Mouse (Mus musculus): ENCODE results near the gene Col9a2. TPM values are rescaled to one million over a fixed set of nuclear protein-coding genes. Genes with fewer than 3 reads are reported as not detected.

The Col9a2 gene
- total RNA-seq, 2 experiments from 2014 or later = not detected

DNA sequence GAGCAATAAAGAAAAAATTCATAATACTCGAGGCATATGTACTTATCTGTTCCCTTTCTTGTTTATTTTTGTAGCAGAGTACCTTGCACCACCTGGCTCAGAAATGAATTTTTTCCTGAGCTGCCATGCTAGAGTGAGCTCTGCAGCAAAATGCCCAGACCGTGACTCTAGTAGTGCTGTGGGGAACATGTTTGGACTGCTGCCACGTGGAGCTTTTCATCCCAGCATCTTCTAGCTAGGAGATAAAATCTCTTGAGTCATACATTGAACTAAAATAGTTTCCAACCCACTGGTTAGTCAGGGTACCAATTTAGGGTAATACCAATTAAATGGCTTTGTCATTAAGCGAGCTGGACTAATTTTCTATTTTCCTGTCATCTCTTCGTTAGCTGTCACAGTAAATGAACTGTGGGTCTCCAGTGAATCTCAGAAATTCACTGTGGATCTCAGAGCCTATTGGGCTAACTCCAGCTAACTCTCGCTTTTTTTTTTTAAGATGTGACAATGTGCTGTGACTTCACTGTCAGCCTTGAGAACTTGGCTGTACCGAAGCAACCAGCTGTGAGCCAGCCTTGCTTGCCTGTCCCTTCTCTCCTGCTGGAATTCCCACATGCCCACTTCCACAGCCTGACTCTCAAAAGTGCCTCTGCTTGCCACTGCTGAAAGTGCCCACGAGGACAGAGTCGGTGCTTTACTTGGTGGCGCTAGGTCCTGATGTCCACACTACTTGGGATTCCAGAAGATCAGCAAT is 19.0 kb upstream of the Col9a2 start:
- ATAC-seq (ENCODE audit: poor library complexity, severe bottlenecking) = no peak

DNA sequence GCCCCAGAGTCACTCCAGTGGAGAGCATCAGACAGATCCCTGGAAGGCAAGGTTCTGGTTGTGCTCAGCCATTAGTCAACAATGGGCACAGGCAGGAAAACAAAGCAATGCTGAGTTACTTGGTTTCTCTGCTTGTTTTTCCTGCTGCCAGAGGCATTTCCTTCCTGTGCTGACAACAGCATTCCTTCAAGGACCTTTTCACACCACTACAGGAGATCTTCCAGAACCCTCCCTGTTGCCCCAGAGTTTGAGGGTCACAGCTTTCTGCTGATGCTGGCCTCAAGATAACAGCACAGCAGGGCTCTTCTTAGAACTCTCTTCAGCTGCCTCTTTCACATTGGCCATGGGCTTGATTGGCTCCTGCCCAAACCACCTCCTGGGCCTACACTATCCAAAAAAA is 17.3 kb upstream of the Col9a2 start:
- ATAC-seq (ENCODE audit: poor library complexity, severe bottlenecking) = no peak

DNA sequence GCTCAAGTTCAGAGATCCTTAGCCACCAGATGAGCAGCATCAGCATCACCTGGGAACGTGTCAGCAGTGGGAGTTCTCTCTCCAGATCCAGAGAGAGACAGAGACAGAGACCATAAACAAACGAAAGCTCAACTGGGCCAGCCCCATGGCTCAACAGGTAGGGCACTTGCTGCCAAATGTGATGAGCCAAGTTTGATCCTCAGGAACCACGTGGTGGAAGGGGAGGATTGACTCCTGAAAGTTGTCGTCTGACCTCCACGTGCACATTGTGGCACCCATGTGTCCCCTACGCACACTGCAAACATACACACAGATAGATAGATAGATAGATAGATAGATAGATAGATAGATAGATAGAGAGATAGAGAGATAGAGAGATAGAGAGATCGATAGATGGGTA is 15.7 kb upstream of the Col9a2 start:
- no peak for ATAC-seq (ENCODE audit: poor library complexity, severe bottlenecking)

DNA sequence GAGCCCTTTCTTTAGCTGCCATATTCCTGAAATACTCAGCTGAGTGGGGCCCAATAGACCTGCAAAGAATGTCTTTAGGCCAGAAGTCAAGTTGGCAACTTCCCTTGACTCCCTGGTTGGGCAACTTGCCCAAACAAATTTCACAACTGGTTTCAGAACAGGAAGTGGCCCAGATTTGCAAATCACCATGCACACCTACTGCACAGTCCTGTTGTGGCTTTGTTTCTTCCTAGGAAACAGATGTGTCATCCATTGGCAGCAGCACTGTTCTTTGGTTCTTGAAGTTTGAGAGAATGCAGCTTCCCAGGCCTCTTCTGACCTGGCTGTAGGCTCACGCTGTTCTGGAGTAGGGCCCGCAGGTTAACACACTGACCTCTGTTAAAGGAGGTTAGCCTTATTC is 15.2 kb upstream of the Col9a2 start:
- ATAC-seq (ENCODE audit: poor library complexity, severe bottlenecking) = peak; percentile 85

DNA sequence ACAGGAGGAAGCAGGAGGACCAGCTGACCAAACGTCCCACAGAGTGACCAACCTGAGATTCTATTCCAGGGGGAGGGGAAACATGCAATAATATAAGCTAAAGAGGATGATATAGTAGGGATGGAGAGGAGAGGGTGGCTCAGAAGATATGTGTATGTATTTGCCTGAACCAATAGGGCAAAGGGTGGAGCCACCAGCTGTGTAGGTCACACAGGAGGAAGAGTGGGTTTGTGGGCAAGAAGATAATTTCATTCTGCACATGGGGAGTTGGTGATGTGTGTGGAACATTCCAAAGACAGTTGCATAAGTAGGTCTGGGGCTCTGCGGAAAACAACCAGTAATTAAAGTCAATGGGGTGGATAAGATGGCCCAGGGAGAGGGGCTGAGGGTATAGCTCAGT is 13.5 kb upstream of the Col9a2 start:
- ATAC-seq (ENCODE audit: poor library complexity, severe bottlenecking) = no peak

DNA sequence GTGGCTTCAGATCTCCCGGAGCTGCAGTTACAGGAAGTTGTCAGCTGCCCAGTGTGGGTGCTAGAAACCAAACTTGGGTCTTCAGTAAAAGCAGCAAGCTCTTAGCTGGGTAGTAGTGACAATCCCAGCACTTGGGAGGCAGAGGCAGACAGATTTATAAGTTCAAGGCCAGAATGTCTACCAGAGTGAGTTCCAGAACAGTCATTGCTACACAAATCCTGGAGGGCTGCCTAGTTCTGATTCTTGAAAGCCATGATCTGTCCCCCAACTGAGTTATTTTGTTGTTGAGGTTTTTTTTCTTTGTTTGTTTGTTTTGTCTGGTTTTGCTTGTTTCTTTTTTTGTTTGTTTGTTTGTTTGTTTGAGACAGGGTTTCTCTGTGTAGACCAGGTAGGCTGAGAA is 11.0 kb upstream of the Col9a2 start:
- ATAC-seq (ENCODE audit: poor library complexity, severe bottlenecking) = no peak

DNA sequence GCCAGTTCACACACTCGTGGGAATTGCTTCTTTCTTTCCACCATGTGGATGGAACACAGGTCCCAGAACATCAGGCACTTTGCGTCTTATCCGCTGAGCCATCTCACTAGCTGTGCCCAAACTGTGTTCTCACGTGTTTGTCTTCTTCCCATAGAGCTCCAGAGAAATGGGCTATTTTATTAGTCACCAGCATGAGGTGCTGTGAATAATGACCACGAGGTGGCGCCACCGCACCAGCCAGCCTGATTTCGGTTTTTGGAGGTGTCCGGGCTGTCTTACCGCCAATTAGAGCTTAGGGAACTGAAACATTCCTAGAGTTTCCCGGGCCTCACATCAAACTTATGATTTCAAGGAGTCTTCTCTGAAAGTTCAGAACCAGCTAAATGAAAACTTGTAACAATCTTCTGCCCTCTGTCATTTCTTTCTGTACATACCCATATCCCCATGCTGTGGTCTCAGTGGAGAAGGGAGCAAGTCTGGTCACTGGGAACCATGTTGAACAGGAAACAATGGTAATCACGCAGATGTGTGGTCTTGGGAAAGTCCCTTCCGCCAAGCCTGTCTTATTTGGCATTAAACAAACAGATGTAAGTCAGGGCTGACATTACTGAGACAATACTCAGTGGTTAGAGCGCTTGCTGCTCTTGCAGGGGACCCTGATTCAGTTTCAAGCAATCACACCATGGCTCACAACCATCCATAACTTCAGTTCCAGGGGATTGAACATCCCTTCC is 10.4 kb upstream of the Col9a2 start:
- ATAC-seq (ENCODE audit: poor library complexity, severe bottlenecking) = peak; percentile 52

DNA sequence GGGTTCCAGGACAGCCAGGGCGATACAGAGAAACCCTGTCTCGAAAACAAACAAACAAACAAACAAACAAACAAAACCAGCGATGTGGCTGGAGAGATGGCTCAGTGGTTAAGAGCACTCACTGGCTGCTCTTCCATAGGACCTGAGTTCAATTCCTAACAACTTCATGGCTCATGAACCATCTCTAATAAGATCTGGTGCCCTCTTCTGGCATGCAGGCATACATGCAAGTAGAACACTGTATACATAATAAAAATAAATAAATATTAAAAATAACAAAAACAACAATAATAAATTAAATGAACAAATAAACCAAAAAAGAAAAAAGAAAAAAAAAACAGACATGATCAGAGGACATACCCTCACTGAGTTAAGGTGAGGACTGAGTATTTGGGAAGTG is 9.6 kb upstream of the Col9a2 start:
- no peak for ATAC-seq (ENCODE audit: poor library complexity, severe bottlenecking)

DNA sequence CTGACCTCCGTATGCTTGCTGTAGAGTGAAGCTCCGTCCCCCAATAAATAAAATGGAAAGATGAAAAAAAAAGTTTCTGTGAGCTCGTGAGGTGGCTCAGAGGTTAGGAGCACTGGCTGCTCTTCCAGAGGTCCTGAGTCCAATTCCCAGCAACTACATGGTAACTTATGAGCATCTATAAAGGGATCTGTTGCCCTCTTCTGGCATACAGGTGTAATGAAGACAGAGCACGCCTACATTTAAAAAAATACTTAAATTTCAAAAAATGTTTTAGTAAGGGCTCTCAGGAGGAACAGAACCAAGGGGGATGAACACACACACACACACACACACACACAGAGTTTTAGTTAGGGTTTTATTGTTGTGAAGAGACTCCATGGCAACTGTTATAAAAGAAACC is 7.7 kb upstream of the Col9a2 start:
- peak; percentile 43 for ATAC-seq (ENCODE audit: poor library complexity, severe bottlenecking)

DNA sequence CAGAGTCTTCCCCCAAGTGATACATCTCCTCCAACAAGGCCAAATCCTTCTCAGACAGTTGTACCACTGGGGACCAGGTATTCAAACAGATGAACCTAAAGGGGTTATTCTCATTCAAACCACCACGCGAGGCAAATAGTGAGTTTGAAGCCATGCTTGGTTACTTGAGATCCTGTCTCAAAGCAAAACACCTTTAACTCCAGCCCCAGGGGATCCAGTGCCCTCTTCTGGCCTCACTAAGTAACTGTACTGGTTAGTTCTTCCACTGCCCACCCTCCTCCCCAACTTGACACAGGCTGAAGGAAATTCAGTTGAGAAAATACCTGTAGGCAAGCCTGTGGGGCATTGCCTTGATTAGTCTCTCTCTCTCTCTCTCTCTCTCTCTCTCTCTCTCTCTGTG is 6.2 kb upstream of the Col9a2 start:
- ATAC-seq (ENCODE audit: poor library complexity, severe bottlenecking) = no peak

DNA sequence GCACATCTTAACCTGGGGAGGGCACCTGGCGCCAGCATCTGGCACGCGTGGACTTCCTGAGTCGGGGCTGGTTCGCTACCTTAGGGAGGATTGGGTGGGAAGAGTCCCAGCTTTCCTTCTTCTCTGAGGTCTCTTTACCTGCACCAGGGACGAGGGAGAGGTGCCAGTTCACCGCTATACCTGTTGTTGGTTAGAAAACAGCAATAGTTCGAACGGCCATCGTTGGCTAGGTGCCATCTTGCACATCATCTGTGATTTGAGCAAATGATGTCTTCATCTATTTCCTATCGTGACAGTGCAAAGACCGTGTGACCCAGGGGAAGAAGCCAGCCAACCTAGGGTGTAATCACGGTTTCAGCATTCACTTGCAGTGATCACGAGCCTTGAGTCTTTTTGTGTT is 1.1 kb downstream of the Col9a2 start:
- peak; percentile 47 for ATAC-seq (ENCODE audit: poor library complexity, severe bottlenecking)

DNA sequence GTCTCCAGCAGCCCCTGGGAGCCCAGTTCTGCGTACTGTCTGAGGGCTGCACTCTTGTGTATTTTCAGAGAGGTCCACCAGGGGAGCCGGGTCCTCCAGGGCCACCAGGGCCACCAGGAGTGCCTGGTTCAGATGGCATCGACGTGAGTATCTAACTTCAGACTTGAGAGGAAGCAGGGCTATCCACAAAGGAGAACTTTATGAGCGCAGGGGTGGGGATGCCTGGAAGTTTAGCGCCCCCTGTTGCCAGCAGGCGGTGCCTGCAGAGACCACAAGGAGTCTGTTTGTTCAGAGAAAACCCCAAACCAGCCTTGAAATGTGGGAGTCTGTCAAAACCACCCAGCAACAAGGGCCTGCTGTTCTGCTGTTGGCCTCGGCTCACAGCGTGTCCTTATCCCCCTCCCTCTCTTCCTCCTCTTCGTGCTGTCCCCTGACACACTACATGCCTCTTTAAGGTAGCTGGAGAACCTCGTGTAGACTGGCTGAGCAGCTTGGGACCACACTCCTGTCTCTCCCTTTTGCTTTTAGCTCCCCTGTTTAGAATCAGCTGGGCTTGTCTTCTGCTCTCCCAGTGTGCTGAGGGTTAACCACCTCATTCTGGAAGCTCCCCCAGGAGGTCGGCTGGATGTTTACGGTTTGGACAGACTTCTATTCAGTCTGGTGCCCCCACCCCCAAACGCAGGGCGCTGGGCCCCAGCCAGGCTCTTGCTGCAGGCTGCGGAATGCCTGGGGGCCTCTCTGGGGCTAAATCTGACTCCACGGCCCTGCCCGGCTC is 1.9 kb downstream of the Col9a2 start:
- ATAC-seq (ENCODE audit: poor library complexity, severe bottlenecking) = peak; percentile 90

DNA sequence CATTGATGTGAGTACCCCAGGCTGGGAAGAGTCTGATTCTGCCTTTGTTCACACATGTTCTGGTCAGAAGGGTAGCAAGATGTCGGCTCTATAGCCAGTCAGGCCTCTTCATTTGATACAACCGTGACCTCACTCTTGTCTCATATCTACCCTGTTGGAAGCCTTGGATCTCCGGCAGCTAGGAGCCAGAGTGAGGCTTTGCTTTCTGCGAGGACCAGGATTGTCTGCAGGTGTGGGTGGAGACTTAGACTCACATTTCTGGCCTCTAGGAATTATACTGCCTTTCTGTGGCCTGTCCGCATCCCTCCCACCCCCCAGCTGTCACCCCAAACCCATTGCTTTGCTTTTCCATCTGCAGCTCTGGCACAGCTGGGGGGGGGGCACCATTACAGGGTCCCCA is 3.3 kb downstream of the Col9a2 start:
- ATAC-seq (ENCODE audit: poor library complexity, severe bottlenecking) = no peak

DNA sequence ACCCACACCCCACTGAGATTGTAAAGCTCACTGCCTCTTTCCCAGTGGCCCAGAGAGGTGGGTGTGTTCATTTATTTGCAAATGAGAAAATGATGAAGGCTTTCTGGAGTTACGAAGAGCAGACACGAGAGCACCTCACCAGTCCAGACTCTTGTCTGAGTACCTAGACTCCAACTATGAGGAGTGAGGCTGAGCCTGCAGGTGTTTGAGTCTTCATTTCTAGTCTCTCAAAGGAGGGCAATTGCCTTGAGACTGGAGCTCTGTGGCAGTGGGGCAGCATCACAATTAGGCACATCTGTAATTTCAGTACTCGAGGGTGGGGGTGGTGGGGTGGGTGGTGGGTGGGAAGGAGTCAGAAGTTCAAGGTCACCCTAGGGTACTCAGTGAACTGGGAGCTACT is 3.8 kb downstream of the Col9a2 start:
- no peak for ATAC-seq (ENCODE audit: poor library complexity, severe bottlenecking)

DNA sequence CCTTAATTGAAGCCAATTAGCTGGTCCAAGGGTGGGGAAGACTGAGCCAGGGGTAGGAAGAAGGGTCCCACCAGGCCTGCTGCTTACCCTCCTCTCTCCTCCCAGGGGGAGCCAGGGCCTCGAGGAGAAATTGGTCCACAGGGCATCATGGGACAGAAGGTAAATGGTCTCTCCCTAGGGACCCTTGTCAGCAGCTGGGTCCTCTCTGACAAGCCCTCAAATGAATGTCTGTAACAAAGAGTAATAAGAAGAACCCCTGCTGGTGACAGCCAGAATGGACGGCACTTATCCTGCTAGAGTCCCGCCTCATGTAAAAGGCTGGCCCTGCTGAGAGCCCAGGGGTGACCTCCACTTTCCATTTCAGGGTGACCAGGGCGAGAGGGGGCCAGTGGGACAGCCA is 12.7 kb downstream of the Col9a2 start:
- no peak for ATAC-seq (ENCODE audit: poor library complexity, severe bottlenecking)

DNA sequence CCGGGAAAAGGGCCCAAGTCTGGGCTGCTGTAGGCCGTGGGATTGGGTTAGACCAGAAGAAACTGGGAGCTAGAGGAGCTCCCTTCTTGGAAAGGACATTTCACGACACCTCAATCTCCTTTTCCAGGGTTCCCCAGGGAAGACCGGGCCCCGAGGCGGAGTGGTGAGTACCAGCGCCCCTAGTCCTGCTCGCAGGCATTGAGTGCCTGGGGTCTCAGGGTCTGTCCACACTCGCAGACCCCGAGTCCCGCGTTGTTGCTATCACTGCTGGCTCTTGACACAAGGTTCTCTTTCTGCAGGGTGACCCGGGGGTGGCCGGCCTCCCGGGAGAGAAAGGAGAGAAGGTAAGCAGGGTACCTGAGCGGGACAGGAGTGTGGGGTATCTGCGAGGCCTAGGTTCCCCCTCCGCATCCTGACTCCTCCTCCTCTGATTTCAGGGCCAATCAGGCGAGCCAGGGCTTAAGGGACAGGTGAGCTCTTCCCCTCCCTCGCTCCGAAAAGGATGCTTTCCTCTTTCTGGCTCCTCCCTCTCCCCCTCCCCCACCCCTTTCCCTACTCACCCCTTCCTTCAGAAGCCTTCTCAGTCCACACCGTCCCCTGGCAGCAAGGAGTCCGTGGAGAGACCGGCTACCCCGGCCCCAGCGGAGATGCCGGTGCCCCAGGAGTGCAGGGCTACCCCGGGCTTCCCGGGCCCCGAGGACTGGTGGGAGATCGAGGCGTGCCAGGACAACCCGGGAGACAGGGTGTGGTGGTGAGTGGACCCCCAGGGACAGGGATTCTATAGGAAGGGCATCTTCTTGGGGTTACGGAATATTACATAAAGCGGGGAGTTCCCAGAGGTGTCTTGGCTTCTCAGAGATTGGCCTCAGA is 13.5 kb downstream of the Col9a2 start:
- ATAC-seq (ENCODE audit: poor library complexity, severe bottlenecking) = no peak

DNA sequence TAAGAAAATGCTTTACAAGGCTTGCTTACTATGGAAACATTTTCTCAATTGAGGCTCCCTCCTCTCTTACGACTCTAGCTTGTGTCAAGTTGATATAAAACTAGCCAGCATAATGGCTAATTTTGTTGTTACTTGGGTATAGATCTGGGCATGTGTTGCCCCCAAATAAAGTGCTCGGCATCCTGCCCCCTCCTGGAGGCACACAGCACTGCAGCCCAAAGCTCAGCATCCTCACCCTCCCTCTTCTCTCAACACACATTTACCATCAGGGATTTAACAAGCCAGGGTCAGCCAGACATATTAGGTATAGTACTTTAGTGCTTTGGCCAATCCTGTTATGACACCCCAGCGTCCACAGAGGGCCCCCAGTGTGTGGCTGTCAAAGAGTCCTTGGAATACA is 17.2 kb downstream of the Col9a2 start:
- peak; percentile 49; the same call in 1 of the 2 replicates for ATAC-seq (ENCODE audit: poor library complexity, severe bottlenecking)

DNA sequence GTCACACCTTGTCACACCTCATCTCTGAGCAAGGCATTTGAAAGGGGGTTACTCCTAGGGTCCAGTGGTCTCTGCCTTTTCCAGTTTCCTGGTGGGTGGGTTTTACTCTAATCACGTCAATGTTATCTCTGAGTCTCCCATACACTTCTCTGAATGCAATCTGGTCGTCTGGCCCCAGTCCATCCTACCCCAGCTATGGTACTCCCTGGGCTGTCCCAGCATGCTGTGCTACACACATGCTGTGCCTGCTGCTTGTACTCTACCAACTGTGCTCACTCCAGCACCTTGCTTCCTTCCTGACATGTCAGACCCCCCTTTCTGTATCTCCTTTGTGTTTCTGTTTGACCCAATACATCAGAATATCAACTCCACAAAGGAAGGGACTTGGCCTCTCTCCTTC is 17.8 kb downstream of the Col9a2 start:
- no peak for ATAC-seq (ENCODE audit: poor library complexity, severe bottlenecking)

DNA sequence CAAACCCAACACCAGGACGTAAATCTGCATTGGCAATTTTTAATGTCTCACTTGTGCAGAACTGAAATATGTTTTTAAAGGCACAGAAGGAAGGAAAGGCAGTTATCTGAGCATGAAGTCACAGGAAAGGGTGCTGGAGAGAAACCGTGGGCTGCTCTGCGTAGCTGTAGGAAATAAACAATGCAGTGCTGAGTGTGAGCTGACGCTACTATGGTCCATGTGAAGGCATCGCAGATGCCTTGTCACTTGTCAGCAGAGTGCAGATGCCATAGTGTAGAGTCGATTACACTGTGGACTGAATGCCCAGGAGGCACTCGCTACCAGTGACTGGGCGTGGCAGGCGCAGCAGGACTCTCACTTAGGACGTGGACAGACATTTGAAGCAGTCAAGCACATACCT is 20.0 kb downstream of the Col9a2 start:
- 0 out of 2 replicates have a peak, but pooled peaks have one; percentile 22 for ATAC-seq (ENCODE audit: poor library complexity, severe bottlenecking)

DNA sequence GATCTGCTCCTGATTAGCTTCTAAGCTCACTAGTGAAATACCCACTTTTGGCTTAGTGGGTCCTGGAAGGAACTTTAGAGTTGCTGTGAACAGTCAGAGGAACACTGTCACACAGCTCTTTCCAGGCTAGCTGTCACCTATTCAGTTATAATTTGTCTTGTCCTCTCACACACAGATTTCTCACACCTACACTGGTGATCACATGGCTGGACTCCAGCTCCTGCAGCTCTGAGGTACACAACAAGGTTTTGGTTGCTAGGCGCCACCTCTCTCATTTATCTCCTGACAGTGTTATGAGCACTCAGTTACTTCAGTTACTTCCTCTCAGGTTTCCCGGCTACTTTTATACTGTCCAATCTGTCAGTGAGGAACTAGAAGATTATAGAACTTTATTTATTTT is 26.2 kb downstream of the Col9a2 start:
- no peak for ATAC-seq (ENCODE audit: poor library complexity, severe bottlenecking)

DNA sequence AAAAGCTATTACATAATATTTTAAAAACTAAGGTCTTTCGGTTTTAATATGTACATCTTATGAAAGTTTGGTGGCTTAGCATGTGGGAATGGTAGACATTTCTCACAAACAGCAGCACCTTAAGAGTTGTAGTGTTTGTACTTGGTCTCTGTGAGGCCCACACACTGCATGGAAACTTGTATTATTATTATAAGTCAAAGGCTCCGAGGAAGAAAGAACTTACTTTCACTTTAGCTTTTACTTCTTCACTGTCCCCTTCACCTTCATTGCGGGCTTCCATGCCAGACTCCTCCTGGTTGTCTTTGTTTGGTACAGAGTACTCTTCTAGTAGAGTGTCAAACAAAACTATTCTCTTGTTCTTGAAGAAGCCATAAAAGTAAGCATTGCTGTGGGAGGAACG is 35.1 kb downstream of the Col9a2 start:
- ATAC-seq (ENCODE audit: poor library complexity, severe bottlenecking) = no peak

All from megakaryocyte, adult 5-6 weeks (primary cell).